Mouse (Mus musculus) lung, embryonic 15.5 days (tissue): Measurements from ENCODE around the gene Flywch2. TPM values are rescaled to one million over a fixed set of nuclear protein-coding genes. Genes with fewer than 3 reads are reported as not detected.
A peak's percentile ranks its signal among the peaks of the same experiment; 100 is the strongest.

Experiments
- ATAC-seq: fragments of 200-750 bp; cut with Nextera tagmentation; 2 replicates; pipeline ENCODE4 v1.8.0; 2017; ENCODE audit warnings: moderate number of reproducible peaks, borderline replicate concordance; ENCODE audit not compliant: low FRiP score, low TSS enrichment; ENCODE audit errors: extremely low read depth
- H3K27ac ChIP-seq: fragments of 300-500 bp; sonication (generic); 2 replicates; pipeline ENCODE4 v1.5.1; 2015; ENCODE audit warnings: moderate library complexity, mild to moderate bottlenecking, inconsistent platforms
- H3K27me3 ChIP-seq: fragments of 300-500 bp; sonication (generic); 2 replicates; pipeline ENCODE4 v1.6.1; 2015; ENCODE audit warnings: inconsistent platforms
- H3K36me3 ChIP-seq: fragments of 300-500 bp; sonication (generic); 2 replicates; pipeline ENCODE4 v1.6.1; 2015; ENCODE audit warnings: inconsistent platforms
- H3K4me1 ChIP-seq: fragments of 300-500 bp; sonication (generic); 2 replicates; pipeline ENCODE4 v1.6.1; 2015; ENCODE audit warnings: inconsistent platforms
- H3K4me2 ChIP-seq: fragments of 300-500 bp; sonication (generic); 2 replicates; pipeline ENCODE4 v1.6.1; 2015; ENCODE audit warnings: inconsistent platforms, mild to moderate bottlenecking, moderate library complexity
- H3K4me3 ChIP-seq: fragments of 300-500 bp; sonication (generic); 2 replicates; pipeline ENCODE4 v1.5.1; 2015; ENCODE audit warnings: mild to moderate bottlenecking, inconsistent platforms
- H3K9ac ChIP-seq: fragments of 300-500 bp; sonication (generic); 2 replicates; pipeline ENCODE4 v1.6.1; 2015; ENCODE audit warnings: inconsistent platforms
- H3K9me3 ChIP-seq: fragments of 300-500 bp; sonication (generic); 2 replicates; pipeline ENCODE4 v1.6.1; 2016; ENCODE audit warnings: inconsistent platforms
- WGBS: fragments of 180-500 bp; shearing (Covaris S2); methylation state at CpG from one replicate; pipeline ENCODE4 v1.1.7; 2015; 5-methylcytosine and 5-hydroxymethylcytosine counted together
- polyA plus RNA-seq: library from polyadenylated mRNA; unstranded; fragments of >200 nt; fragmentation: Nextera tagmentation; extraction: Ambion mirVana; gene quantifications from 2 replicates; pipeline ENCODE4 v1.2.1, GENCODE M21; 2015

Gene Flywch2
- 28.4 and 29.1 TPM in 2 replicates for polyA plus RNA-seq

- ATAC-seq, result peak; percentile 73
- WGBS, result 2% methylated on average over 40 of the region's 43 CpGs
- Histone ChIP-seq H3K4me3 (peak within 1 kb of the TSS; percentile 60), H3K9me3 (no peaks in the 10 kb centered on the region), H3K27me3 (no peaks in the 10 kb centered on the region), H3K27ac (peak within 1 kb of the TSS; percentile 13; the same call in 1 of the 2 replicates), H3K9ac (peak within 1 kb of the TSS; percentile 58), H3K4me1 (peaks cover 24% of the 10 kb centered on the region), H3K4me2 (peak within 1 kb of the TSS; percentile 91), H3K36me3 (no peaks in the 10 kb centered on the region)
Observed at GRCm38 (mm10) chr17:23785561-23786471, at the start of gene Flywch2. Flywch2 (minus strand) TSS chr17:23786081.

GRCm38 (mm10) chr17:23831201-23831600 is 45.3 kb upstream of the Flywch2 start:
- 96% methylated on average over 1 of the region's 1 CpGs for WGBS

GRCm38 (mm10) chr17:23829064-23829619 is 43.3 kb upstream of the Flywch2 start, which contains the start of gene Elob:
Elob (minus strand) TSS chr17:23829136.
- H3K4me1 ChIP-seq, result peaks cover 16% of the 10 kb centered on the region
- WGBS, result under 1% methylated on average over 38 of the region's 42 CpGs
- H3K36me3 ChIP-seq, result peaks cover 28% of the 10 kb centered on the region
- H3K27me3 ChIP-seq, result peaks cover 21% of the 10 kb centered on the region
- peak within 1 kb of the TSS; percentile 73 for H3K9ac ChIP-seq
- peak; percentile 93 for ATAC-seq
- H3K4me3 ChIP-seq, result peak within 1 kb of the TSS; percentile 75
- no peaks in the 10 kb centered on the region for H3K9me3 ChIP-seq
- H3K27ac ChIP-seq, result peak within 1 kb of the TSS; percentile 93
- peak within 1 kb of the TSS; percentile 71 for H3K4me2 ChIP-seq

More at GRCm38 (mm10) chr17:23831201-23831600, 45.3 kb upstream of the Flywch2 start:
- Histone ChIP-seq H3K9ac (no peak overlapping the region), H3K27me3 (peaks cover 21% of the 10 kb centered on the region), H3K4me3 (no peak overlapping the region), H3K4me1 (peaks cover 16% of the 10 kb centered on the region), H3K9me3 (no peaks in the 10 kb centered on the region), H3K4me2 (no peak overlapping the region), H3K36me3 (peaks cover 8% of the 10 kb centered on the region), H3K27ac (no peak overlapping the region)
- ATAC-seq, result no peak

GRCm38 (mm10) chr17:23828271-23829001 is 42.6 kb upstream of the Flywch2 start:
- Histone ChIP-seq H3K27me3 (peaks cover 16% of the 10 kb centered on the region), H3K4me3 (peak overlapping the region; percentile 75), H3K36me3 (peaks cover 35% of the 10 kb centered on the region), H3K9ac (peak overlapping the region; percentile 73), H3K9me3 (no peaks in the 10 kb centered on the region), H3K4me1 (peaks cover 16% of the 10 kb centered on the region), H3K27ac (peak overlapping the region; percentile 79), H3K4me2 (peak overlapping the region; percentile 71)
- WGBS, result 0% methylated on average over 47 of the region's 47 CpGs
- peak; percentile 70 for ATAC-seq

GRCm38 (mm10) chr17:23825591-23825990 is 39.7 kb upstream of the Flywch2 start:
- Histone ChIP-seq H3K4me3 (no peak overlapping the region), H3K36me3 (peaks cover 63% of the 10 kb centered on the region), H3K4me1 (peaks cover 16% of the 10 kb centered on the region), H3K27ac (no peak overlapping the region), H3K27me3 (no peaks in the 10 kb centered on the region), H3K9me3 (no peaks in the 10 kb centered on the region), H3K4me2 (no peak overlapping the region), H3K9ac (no peak overlapping the region)
- no peak for ATAC-seq
- 75% methylated on average over 4 of the region's 4 CpGs for WGBS

- 88% methylated on average over 12 of the region's 12 CpGs for WGBS
- Histone ChIP-seq H3K27me3 (no peaks in the 10 kb centered on the region), H3K4me2 (no peak overlapping the region), H3K27ac (no peak overlapping the region), H3K36me3 (peaks cover 82% of the 10 kb centered on the region), H3K4me1 (peaks cover 16% of the 10 kb centered on the region), H3K4me3 (no peak overlapping the region), H3K9me3 (peaks cover 5% of the 10 kb centered on the region; the same call in 1 of the 2 replicates), H3K9ac (no peak overlapping the region)
- ATAC-seq, result no peak
Observed at GRCm38 (mm10) chr17:23823614-23824013, 37.7 kb upstream of the Flywch2 start.

GRCm38 (mm10) chr17:23823018-23823417 is 37.1 kb upstream of the Flywch2 start:
- Histone ChIP-seq H3K9ac (no peak overlapping the region), H3K4me2 (no peak overlapping the region), H3K9me3 (peaks cover 11% of the 10 kb centered on the region; the same call in 1 of the 2 replicates), H3K27ac (no peak overlapping the region), H3K4me1 (peaks cover 14% of the 10 kb centered on the region), H3K36me3 (peaks cover 88% of the 10 kb centered on the region), H3K27me3 (no peaks in the 10 kb centered on the region), H3K4me3 (no peak overlapping the region)
- no peak for ATAC-seq
- WGBS, result 80% methylated on average over 16 of the region's 16 CpGs

- H3K4me1 ChIP-seq, result peaks cover 5% of the 10 kb centered on the region
- H3K9ac ChIP-seq, result no peak overlapping the region
- H3K9me3 ChIP-seq, result peaks cover 12% of the 10 kb centered on the region; the same call in 1 of the 2 replicates
- 54% methylated on average over 5 of the region's 6 CpGs for WGBS
- peak; percentile 27; the same call in 1 of the 2 replicates for ATAC-seq
- peaks cover 97% of the 10 kb centered on the region for H3K36me3 ChIP-seq
- H3K27ac ChIP-seq, result no peak overlapping the region
- no peak overlapping the region for H3K4me2 ChIP-seq
- H3K4me3 ChIP-seq, result no peak overlapping the region
- H3K27me3 ChIP-seq, result no peaks in the 10 kb centered on the region
Observed at GRCm38 (mm10) chr17:23822094-23822493, 36.2 kb upstream of the Flywch2 start.

GRCm38 (mm10) chr17:23820731-23821130 is 34.9 kb upstream of the Flywch2 start:
- ATAC-seq, result no peak
- no peak overlapping the region for H3K4me3 ChIP-seq
- peaks cover 99% of the 10 kb centered on the region for H3K36me3 ChIP-seq
- peaks cover 12% of the 10 kb centered on the region; the same call in 1 of the 2 replicates for H3K9me3 ChIP-seq
- H3K27ac ChIP-seq, result no peak overlapping the region
- 97% methylated on average over 5 of the region's 5 CpGs for WGBS
- no peak overlapping the region for H3K9ac ChIP-seq
- H3K27me3 ChIP-seq, result no peaks in the 10 kb centered on the region
- H3K4me1 ChIP-seq, result no peaks in the 10 kb centered on the region
- no peak overlapping the region for H3K4me2 ChIP-seq

- 97% methylated on average over 25 of the region's 25 CpGs for WGBS
- H3K4me1 ChIP-seq, result no peaks in the 10 kb centered on the region
Observed at GRCm38 (mm10) chr17:23819235-23819634, 33.4 kb upstream of the Flywch2 start.

GRCm38 (mm10) chr17:23818579-23818978 is 32.7 kb upstream of the Flywch2 start:
- no peak for ATAC-seq
- H3K36me3 ChIP-seq, result peaks cover 99% of the 10 kb centered on the region
- H3K9me3 ChIP-seq, result peaks cover 12% of the 10 kb centered on the region; the same call in 1 of the 2 replicates
- no peak overlapping the region for H3K27ac ChIP-seq
- H3K4me2 ChIP-seq, result no peak overlapping the region
- H3K4me1 ChIP-seq, result no peaks in the 10 kb centered on the region
- H3K27me3 ChIP-seq, result no peaks in the 10 kb centered on the region
- WGBS, result 97% methylated on average over 8 of the region's 8 CpGs
- H3K4me3 ChIP-seq, result no peak overlapping the region
- H3K9ac ChIP-seq, result no peak overlapping the region

More at GRCm38 (mm10) chr17:23819235-23819634, 33.4 kb upstream of the Flywch2 start:
- no peak for ATAC-seq
- H3K9ac ChIP-seq, result no peak overlapping the region
- peaks cover 12% of the 10 kb centered on the region; the same call in 1 of the 2 replicates for H3K9me3 ChIP-seq
- no peak overlapping the region for H3K4me2 ChIP-seq
- peaks cover 99% of the 10 kb centered on the region for H3K36me3 ChIP-seq
- no peaks in the 10 kb centered on the region for H3K27me3 ChIP-seq
- H3K27ac ChIP-seq, result no peak overlapping the region
- H3K4me3 ChIP-seq, result no peak overlapping the region
